Mouse (Mus musculus): ENCODE measurements at regions not wholly inside any gene's neighbourhood (a gene's known extent, or its start where the extent isn't known, plus 50 kb on each side); places are given as distances from the start of the nearest gene placed in this dataset.
"Not testable (repeated sequence)": the region's sequence is repeated elsewhere in the genome, so short reads cannot be mapped to it uniquely, and the experiment has no call there.

DNA sequence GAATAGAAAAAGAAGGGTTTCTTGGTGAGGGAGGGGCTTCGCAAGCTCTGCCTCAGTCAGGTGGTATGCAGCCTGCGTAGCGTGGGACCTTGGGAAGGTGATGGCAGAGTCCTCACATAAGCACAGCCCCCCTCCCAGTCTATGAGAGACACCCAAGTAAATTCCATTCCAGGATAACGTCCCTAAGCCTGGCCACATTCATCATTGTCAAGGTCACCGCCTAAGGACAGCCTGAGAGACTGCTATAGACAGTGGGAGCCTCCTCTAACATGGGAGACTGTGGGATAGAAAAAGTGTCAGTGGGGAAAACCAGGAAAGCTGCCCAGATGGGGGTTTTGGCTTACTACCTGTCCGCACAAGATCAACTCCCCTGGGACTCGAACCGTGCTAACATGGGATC is 195.5 kb downstream of the Tpra1 start:
- 88% methylated on average over 8 of the region's 8 CpGs for WGBS
- H3K9ac ChIP-seq: no peak overlapping the region
- H3K4me1 ChIP-seq: no peaks in the 10 kb centered on the region
- ATAC-seq (ENCODE audit: insufficient number of reproducible peaks, insufficient read depth, low FRiP score, low TSS enrichment): no peak
- no peak overlapping the region for H3K27ac ChIP-seq
- no peaks in the 10 kb centered on the region for H3K9me3 ChIP-seq
- no peak overlapping the region for H3K4me2 ChIP-seq (replicated peaks)
- no peak overlapping the region for H3K4me3 ChIP-seq
- no peaks in the 10 kb centered on the region for H3K36me3 ChIP-seq
- no peaks in the 10 kb centered on the region for H3K27me3 ChIP-seq

DNA sequence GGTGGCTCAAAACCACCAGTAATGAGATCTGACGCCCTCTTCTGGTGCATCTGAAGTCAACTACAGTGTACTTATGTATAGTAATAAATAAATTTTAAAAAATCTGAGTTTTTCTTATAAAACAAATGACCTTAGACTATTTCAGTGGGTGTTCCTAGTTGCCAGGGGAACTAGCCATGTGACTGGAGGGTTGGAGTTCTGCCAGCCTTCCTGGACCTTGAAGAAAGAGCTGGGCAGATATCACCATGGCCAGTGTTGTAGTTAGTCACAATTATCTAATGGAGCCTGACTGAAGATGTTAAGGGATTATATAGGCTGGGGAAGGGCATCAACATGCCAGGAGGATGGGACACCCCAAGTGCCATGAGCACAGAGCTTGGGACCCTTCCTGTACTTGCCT is 217.2 kb downstream of the Tpra1 start:
- Histone ChIP-seq H3K27me3 (no peaks in the 10 kb centered on the region), H3K9ac (no peak overlapping the region), H3K4me1 (no peaks in the 10 kb centered on the region), H3K27ac (no peak overlapping the region), H3K4me2 (replicated peaks) (no peak overlapping the region), H3K4me3 (no peak overlapping the region), H3K36me3 (no peaks in the 10 kb centered on the region), H3K9me3 (no peaks in the 10 kb centered on the region)
- no peak for ATAC-seq (ENCODE audit: insufficient number of reproducible peaks, insufficient read depth, low FRiP score, low TSS enrichment)
- WGBS: 76% methylated on average over 1 of the region's 1 CpGs

DNA sequence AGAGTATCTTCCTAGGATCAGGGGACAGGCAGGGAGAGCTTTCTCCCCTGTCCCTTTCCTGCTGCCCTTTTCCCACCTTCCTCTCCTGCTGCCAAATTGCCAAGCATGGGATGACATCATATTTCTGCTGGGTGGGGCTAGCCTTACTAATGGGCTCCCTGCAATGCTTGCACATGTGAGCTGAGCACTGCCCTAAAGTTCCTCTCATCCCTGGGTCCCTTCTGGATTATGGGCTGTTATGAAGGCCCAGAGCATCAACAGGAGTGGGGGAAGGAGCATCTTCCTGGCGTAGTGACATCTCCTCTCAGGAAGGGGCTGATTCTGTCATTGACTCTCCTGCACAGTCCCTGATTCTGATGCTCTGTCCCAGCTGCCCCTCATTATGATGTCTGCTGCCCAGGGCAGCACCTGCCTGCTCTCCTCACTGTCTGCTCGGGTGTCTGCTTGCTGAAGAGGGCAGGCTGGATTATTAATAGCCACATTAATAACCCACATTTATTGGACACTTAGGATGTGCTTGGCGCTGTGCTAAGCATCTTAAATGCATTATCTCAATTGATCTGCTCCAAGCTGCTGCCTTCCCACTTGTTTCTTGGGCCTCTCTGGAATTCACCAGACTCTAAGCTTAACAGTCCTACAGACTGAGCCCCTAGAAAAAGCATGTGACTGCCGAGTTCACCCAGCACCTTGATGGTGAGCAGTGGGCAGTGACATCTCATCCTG is 219.1 kb downstream of the Tpra1 start:
- no peaks in the 10 kb centered on the region for H3K27me3 ChIP-seq
- H3K9me3 ChIP-seq: no peaks in the 10 kb centered on the region
- H3K27ac ChIP-seq: no peak overlapping the region
- no peak overlapping the region for H3K9ac ChIP-seq
- no peak overlapping the region for H3K4me3 ChIP-seq
- H3K4me1 ChIP-seq: no peaks in the 10 kb centered on the region
- no peak overlapping the region for H3K4me2 ChIP-seq (replicated peaks)
- 56% methylated on average over 4 of the region's 4 CpGs for WGBS
- no peaks in the 10 kb centered on the region for H3K36me3 ChIP-seq
- ATAC-seq (ENCODE audit: insufficient number of reproducible peaks, insufficient read depth, low FRiP score, low TSS enrichment): no peak

DNA sequence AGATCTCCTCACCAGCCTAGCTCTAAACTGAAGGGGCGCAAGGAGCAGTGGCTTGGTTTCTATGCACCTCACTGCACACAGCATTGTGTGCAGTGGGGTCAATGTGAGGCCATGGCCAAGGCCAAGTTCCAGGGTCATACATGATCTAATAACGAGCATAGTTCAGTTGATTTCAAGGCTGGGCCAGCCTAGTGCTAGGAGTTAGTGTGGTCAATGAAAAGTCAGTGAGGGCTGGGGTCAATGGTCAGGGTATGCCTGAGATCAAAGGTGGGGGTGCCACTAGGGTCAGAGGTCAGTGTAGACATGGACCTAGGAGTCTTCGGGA is 219.7 kb downstream of the Tpra1 start:
- Histone ChIP-seq H3K36me3 (no peaks in the 10 kb centered on the region), H3K27ac (no peak overlapping the region), H3K9me3 (no peaks in the 10 kb centered on the region), H3K27me3 (no peaks in the 10 kb centered on the region), H3K4me3 (no peak overlapping the region), H3K4me2 (replicated peaks) (no peak overlapping the region), H3K4me1 (no peaks in the 10 kb centered on the region), H3K9ac (no peak overlapping the region)
- ATAC-seq (ENCODE audit: insufficient number of reproducible peaks, insufficient read depth, low FRiP score, low TSS enrichment): no peak
- WGBS: 58% methylated on average over 3 of the region's 3 CpGs

DNA sequence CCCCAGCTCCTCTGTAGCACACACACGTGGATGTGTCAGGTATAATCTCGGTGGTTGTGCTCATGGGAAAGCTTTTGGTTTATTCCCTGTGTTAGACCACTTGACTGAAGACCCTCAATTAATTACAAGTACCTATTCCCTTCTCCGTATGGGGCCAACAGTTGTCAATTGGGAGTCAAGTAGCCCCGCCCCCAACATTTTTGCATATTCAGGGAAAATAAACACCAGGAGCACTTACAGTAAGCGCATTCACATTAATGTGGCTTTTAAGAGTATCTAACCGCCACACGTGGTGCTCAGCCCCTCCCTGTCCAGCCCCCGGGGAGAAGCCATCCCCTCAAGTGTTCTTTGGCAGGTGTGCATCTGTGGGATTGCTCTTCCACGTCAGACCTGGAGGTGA is 223.9 kb downstream of the Tpra1 start:
- H3K27ac ChIP-seq: no peak overlapping the region
- no peaks in the 10 kb centered on the region for H3K4me1 ChIP-seq
- no peak overlapping the region for H3K4me2 ChIP-seq (replicated peaks)
- H3K9ac ChIP-seq: no peak overlapping the region
- H3K4me3 ChIP-seq: no peak overlapping the region
- WGBS: 65% methylated on average over 9 of the region's 9 CpGs
- no peak for ATAC-seq (ENCODE audit: insufficient number of reproducible peaks, insufficient read depth, low FRiP score, low TSS enrichment)
- H3K9me3 ChIP-seq: no peaks in the 10 kb centered on the region
- no peaks in the 10 kb centered on the region for H3K36me3 ChIP-seq
- H3K27me3 ChIP-seq: no peaks in the 10 kb centered on the region

DNA sequence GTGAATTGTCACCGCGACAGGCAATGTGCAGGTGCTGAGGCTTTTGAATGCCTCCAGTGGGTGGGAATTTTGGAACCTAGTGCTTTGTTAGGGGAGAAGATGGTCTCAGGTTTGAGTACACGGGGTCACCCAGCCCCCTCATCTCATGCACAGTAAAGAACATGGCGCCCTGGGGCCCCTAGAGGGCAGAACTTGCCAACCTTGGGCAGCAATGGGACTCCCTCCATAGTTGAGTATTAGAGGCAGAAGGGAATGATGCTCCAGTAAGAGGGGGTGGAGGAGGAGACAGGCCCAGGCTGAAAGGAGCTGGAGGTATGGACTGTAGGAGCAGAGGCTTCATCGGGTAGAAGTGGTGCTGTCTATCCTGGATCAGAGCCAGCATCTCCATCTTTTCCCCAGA is 226.1 kb downstream of the Tpra1 start:
- not testable (repeated sequence) for H3K27ac ChIP-seq; H3K4me1 ChIP-seq; H3K36me3 ChIP-seq; H3K27me3 ChIP-seq; H3K9ac ChIP-seq; H3K9me3 ChIP-seq; H3K4me2 ChIP-seq (replicated peaks); H3K4me3 ChIP-seq; ATAC-seq (ENCODE audit: insufficient number of reproducible peaks, insufficient read depth, low FRiP score, low TSS enrichment)
- WGBS: 64% methylated on average over 5 of the region's 5 CpGs

DNA sequence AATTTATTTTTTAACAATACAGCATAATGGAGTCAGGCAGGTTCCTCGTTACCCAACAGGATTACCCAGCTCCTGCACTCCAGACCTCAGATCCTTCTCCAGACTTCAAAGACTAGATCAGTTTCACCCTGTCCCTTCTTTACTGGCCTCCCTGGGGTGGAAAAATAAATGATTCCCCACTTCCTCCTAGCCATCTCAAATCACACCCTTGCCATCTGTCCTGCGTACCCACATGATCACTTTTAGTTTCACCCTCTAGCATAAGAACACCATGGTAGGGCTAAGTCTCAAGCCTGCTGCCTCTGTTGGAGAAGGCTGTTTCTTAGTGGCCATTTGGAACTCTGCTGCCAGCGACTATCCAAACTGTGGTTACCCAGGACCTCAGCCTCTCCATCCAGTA is 222.0 kb downstream of the Plxna1 start:
- Histone ChIP-seq H3K27me3 (no peaks in the 10 kb centered on the region), H3K4me2 (replicated peaks) (no peak overlapping the region), H3K27ac (no peak overlapping the region), H3K9me3 (no peaks in the 10 kb centered on the region), H3K4me3 (no peak overlapping the region), H3K4me1 (no peaks in the 10 kb centered on the region), H3K9ac (no peak overlapping the region), H3K36me3 (no peaks in the 10 kb centered on the region)
- 67% methylated on average over 3 of the region's 3 CpGs for WGBS
- no peak for ATAC-seq (ENCODE audit: insufficient number of reproducible peaks, insufficient read depth, low FRiP score, low TSS enrichment)

DNA sequence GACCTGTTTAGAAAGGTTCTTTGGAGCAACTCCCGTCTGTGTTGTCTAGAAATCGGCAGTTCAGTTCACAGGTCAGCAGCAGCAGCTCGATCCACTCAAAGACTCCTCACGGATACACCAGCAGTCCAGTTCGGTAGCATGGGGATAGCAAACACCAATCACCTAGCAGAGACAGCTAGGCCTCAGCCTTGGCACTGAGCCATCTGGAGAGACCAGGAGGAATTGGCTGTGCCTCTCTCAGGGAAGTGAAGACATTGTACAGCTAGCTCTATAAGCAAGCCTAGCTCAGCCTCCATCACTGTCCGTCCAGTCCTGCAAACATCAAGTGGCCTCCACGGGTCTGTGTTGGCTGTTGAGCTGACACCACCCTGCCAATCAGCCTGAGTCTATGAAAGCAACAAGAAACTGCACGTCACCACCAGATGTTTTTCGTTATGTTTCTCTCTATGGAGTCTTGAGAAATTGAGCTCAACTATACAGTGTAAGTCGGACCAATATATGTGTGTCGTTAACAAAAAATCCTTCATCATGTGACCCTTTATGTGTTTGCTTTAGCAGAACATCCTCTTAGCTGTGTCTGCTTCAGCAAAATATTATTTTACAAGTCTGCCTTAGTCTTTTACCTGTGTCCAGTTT is 209.3 kb downstream of the Plxna1 start:
- Histone ChIP-seq H3K27me3 (no peaks in the 10 kb centered on the region), H3K4me3 (no peak overlapping the region), H3K4me2 (replicated peaks) (no peak overlapping the region), H3K9me3 (no peaks in the 10 kb centered on the region), H3K4me1 (peaks cover 6% of the 10 kb centered on the region; the same call in 1 of the 2 replicates), H3K27ac (no peak overlapping the region), H3K36me3 (no peaks in the 10 kb centered on the region), H3K9ac (no peak overlapping the region)
- no peak for ATAC-seq (ENCODE audit: insufficient number of reproducible peaks, insufficient read depth, low FRiP score, low TSS enrichment)
- WGBS: 50% methylated on average over 11 of the region's 11 CpGs

DNA sequence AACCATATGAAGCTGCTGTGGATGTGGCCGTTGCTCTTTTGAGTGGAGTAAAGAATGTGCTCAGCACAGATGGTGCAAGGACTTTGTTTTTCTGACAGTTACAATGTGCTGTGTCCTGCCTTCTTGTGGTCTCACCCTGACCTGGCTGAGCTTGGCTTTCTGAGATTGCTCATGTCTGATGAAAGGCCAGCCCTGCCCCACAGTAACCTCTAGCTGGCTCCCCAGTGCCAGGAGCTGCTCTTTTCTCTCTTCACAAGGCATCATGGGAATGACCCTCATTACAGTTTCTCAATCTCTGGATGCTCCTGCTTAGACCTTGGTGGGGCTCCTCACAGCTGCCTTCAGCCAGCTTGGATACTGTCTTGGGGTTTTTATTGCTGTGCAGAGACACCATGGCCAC is 204.9 kb downstream of the Plxna1 start:
- Histone ChIP-seq H3K27me3 (no peaks in the 10 kb centered on the region), H3K4me2 (replicated peaks) (no peak overlapping the region), H3K27ac (no peak overlapping the region), H3K9ac (no peak overlapping the region), H3K4me3 (no peak overlapping the region), H3K4me1 (peaks cover 11% of the 10 kb centered on the region), H3K9me3 (no peaks in the 10 kb centered on the region), H3K36me3 (no peaks in the 10 kb centered on the region)
- WGBS: 94% methylated on average over 1 of the region's 1 CpGs
- ATAC-seq (ENCODE audit: insufficient number of reproducible peaks, insufficient read depth, low FRiP score, low TSS enrichment): no peak

DNA sequence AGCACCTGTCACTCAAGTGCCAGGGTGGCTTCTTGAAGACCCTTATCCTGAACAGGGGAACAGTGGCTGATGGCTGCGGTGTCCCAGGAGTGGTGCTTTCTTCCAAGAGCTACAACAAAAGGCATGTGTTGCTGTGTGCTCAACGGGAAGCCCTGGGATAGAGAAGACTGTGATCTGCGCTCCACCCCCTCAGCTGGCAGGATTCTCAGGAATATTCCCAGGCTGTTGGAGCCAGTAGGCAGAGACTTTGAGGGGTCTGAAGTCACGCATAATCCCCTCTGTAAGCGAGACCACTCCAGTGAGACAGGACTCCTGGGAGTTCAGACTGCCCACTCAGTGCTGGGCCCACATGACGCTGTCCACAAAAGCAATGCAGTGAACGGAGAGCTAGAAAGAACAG is 202.4 kb downstream of the Plxna1 start:
- no peak overlapping the region for H3K27ac ChIP-seq

DNA sequence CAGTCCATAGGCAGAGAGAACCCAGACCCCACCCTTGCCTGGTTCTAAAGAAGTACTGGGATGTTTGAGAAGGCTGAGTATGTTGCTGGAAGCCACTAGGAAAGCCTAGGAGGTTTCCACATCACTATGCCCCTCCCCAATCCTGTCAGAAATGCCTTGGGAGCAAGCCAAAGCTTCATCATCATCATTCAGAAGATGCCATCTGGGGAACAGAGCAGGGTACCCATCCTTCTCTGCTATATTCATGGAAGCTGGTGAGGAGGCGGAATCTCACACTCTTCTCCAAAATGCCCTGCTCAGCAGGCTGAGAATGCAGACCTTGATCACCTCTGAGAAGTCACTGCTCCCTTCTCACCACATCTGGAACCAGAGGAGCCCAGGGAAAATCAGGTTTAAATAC is 200.7 kb downstream of the Plxna1 start:
- WGBS: 96% methylated on average over 1 of the region's 1 CpGs
- Histone ChIP-seq H3K27ac (no peak overlapping the region), H3K4me2 (replicated peaks) (no peak overlapping the region), H3K4me3 (no peak overlapping the region), H3K27me3 (no peaks in the 10 kb centered on the region), H3K9me3 (no peaks in the 10 kb centered on the region), H3K36me3 (no peaks in the 10 kb centered on the region), H3K9ac (no peak overlapping the region), H3K4me1 (peaks cover 6% of the 10 kb centered on the region; the same call in 1 of the 2 replicates)
- no peak for ATAC-seq (ENCODE audit: insufficient number of reproducible peaks, insufficient read depth, low FRiP score, low TSS enrichment)

More for the DNA sequence above, 202.4 kb downstream of the Plxna1 start:
- no peak overlapping the region for H3K4me3 ChIP-seq
- WGBS: 42% methylated on average over 7 of the region's 7 CpGs
- H3K4me1 ChIP-seq: peaks cover 6% of the 10 kb centered on the region; the same call in 1 of the 2 replicates
- H3K9me3 ChIP-seq: no peaks in the 10 kb centered on the region
- no peaks in the 10 kb centered on the region for H3K27me3 ChIP-seq
- H3K4me2 ChIP-seq (replicated peaks): no peak overlapping the region
- H3K9ac ChIP-seq: no peak overlapping the region
- no peak for ATAC-seq (ENCODE audit: insufficient number of reproducible peaks, insufficient read depth, low FRiP score, low TSS enrichment)
- H3K36me3 ChIP-seq: no peaks in the 10 kb centered on the region

DNA sequence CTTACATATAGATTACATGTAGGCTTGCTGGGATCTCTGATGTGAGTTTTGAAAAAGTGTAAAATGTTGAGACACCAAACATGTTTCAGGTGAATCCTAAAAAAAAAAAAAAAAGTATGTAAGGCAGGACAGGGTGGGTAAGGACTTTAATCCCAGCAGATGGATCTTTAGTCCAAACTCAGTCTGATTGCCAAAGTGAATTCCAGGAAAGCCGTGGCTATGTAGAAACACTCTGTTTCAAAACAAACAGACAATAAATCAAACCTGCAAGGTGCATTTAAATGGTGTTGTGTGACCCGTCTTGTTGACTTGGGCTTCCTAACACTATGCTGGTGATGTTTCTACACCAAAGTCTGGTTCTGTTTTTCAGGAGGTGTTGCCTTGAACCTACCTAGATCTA is 192.9 kb downstream of the Plxna1 start:
- no peak overlapping the region for H3K9ac ChIP-seq
- H3K27me3 ChIP-seq: no peaks in the 10 kb centered on the region
- no peak overlapping the region for H3K27ac ChIP-seq
- WGBS: 75% methylated on average over 2 of the region's 2 CpGs
- ATAC-seq (ENCODE audit: insufficient number of reproducible peaks, insufficient read depth, low FRiP score, low TSS enrichment): no peak
- no peaks in the 10 kb centered on the region for H3K36me3 ChIP-seq
- no peak overlapping the region for H3K4me2 ChIP-seq (replicated peaks)
- no peaks in the 10 kb centered on the region for H3K4me1 ChIP-seq
- no peaks in the 10 kb centered on the region for H3K9me3 ChIP-seq
- H3K4me3 ChIP-seq: no peak overlapping the region
